Mouse (Mus musculus): Measurements from ENCODE around the gene Galnt17.

GRCm38 (mm10) chr5:131120296-131120840, 187.9 kb downstream of the Galnt17 start:
- no peak for TF ChIP-seq CTCF (IDR thresholded peaks at IDR 0.05; ENCODE audit: low read depth)
- no peak for TF ChIP-seq EP300 (IDR thresholded peaks at IDR 0.05; ENCODE audit: low read depth)

Measured in liver, postnatal 0 days (tissue).